Mouse (Mus musculus) layer of hippocampus, adult 9-10 months (tissue): ENCODE measurements around the gene Ceacam9.
"Not testable (repeated sequence)": the region's sequence is repeated elsewhere in the genome, so short reads cannot be mapped to it uniquely, and the experiment has no call there.

Experiments
- DNase-seq: peaks from one replicate; pipeline ENCODE4 v3.0.0; 2022; ENCODE audit warnings: low spot score

Gene Ceacam9

GRCm38 (mm10) chr7:16721629-16722028 lies at the start of gene Ceacam9:
TSS of gene Ceacam9 (plus strand) at chr7:16721929.
- DNase-seq, result no peak

GRCm38 (mm10) chr7:16673823-16674222 lies 47.9 kb upstream of the Ceacam9 start:
- DNase-seq, result no peak

GRCm38 (mm10) chr7:16674699-16675098 lies 47.0 kb upstream of the Ceacam9 start:
- DNase-seq, result not testable (repeated sequence)

GRCm38 (mm10) chr7:16675605-16676004 lies 46.1 kb upstream of the Ceacam9 start, which contains the start of gene Ceacam15:
TSS of gene Ceacam15 (minus strand) at chr7:16675705.
- DNase-seq, result no peak

- not testable (repeated sequence) for DNase-seq
These were observed 41.5 kb upstream of the Ceacam9 start for GRCm38 (mm10) chr7:16680194-16680593.

- DNase-seq, result no peak
These were observed 32.5 kb upstream of the Ceacam9 start for GRCm38 (mm10) chr7:16689196-16689595.

- peak; percentile 4 for DNase-seq
These were observed 26.7 kb upstream of the Ceacam9 start for GRCm38 (mm10) chr7:16695025-16695424.

- DNase-seq, result no peak
These were observed 22.7 kb upstream of the Ceacam9 start for GRCm38 (mm10) chr7:16699042-16699441.

- DNase-seq, result no peak
These were observed 21.1 kb upstream of the Ceacam9 start for GRCm38 (mm10) chr7:16700583-16700982.

- peak; percentile 7 for DNase-seq
These were observed 15.3 kb upstream of the Ceacam9 start for GRCm38 (mm10) chr7:16706385-16706784.

- DNase-seq, result no peak
These were observed 13.5 kb upstream of the Ceacam9 start for GRCm38 (mm10) chr7:16708244-16708643.

- DNase-seq, result no peak
These were observed 11.1 kb upstream of the Ceacam9 start for GRCm38 (mm10) chr7:16710604-16711003.

- DNase-seq, result no peak
These were observed 8.9 kb upstream of the Ceacam9 start for GRCm38 (mm10) chr7:16712633-16713415.

GRCm38 (mm10) chr7:16716456-16717152 lies 5.1 kb upstream of the Ceacam9 start:
- not testable (repeated sequence) for DNase-seq

GRCm38 (mm10) chr7:16722490-16722889 lies 761 bp downstream of the Ceacam9 start:
- DNase-seq, result not testable (repeated sequence)

GRCm38 (mm10) chr7:16728596-16729348 lies 7.0 kb downstream of the Ceacam9 start:
- no peak for DNase-seq

- DNase-seq, result not testable (repeated sequence)
These were observed 7.8 kb downstream of the Ceacam9 start for GRCm38 (mm10) chr7:16729563-16729962.

GRCm38 (mm10) chr7:16730791-16731190 lies 9.1 kb downstream of the Ceacam9 start:
- DNase-seq, result no peak

- no peak for DNase-seq
These were observed 10.2 kb downstream of the Ceacam9 start for GRCm38 (mm10) chr7:16731893-16732422.

GRCm38 (mm10) chr7:16737606-16738072 lies 15.9 kb downstream of the Ceacam9 start:
- DNase-seq, result no peak

GRCm38 (mm10) chr7:16738073-16738696 lies 16.5 kb downstream of the Ceacam9 start, which contains the start of gene Ap2s1:
TSS of gene Ap2s1 (plus strand) at chr7:16738410.
- DNase-seq, result peak; percentile 98
